Mouse (Mus musculus): ENCODE measurements at regions not wholly inside any gene's neighbourhood (a gene's known extent, or its start where the extent isn't known, plus 50 kb on each side); places are given as distances from the start of the nearest gene placed in this dataset.

GRCm38 (mm10) chr8:86184671-86185070 lies 343.9 kb downstream of the Phkb start:
- no peak for DNase-seq (ENCODE audit: low spot score)
- H3K27ac ChIP-seq (replicated peaks): no peak overlapping the region

GRCm38 (mm10) chr8:86180793-86181192 lies 340.0 kb downstream of the Phkb start:
- Histone ChIP-seq H3K4me3 (no peak overlapping the region), H3K9me3 (replicated peaks) (no peaks in the 10 kb centered on the region), H3K27me3 (ENCODE audit: low read depth, poor library complexity, severe bottlenecking) (no peaks in the 10 kb centered on the region), H3K4me1 (no peaks in the 10 kb centered on the region), H3K27ac (replicated peaks) (no peak overlapping the region), H3K36me3 (no peaks in the 10 kb centered on the region)
- no peak for DNase-seq (ENCODE audit: low spot score)
- 80% methylated on average over 3 of the region's 3 CpGs for WGBS

More at GRCm38 (mm10) chr8:86184671-86185070, 343.9 kb downstream of the Phkb start:
- Histone ChIP-seq H3K4me3 (no peak overlapping the region), H3K27me3 (ENCODE audit: low read depth, poor library complexity, severe bottlenecking) (no peaks in the 10 kb centered on the region), H3K36me3 (no peaks in the 10 kb centered on the region), H3K9me3 (replicated peaks) (no peaks in the 10 kb centered on the region), H3K4me1 (no peaks in the 10 kb centered on the region)
- WGBS: 90% methylated on average over 5 of the region's 5 CpGs

GRCm38 (mm10) chr8:86170091-86170490 lies 329.3 kb downstream of the Phkb start:
- 90% methylated on average over 1 of the region's 1 CpGs for WGBS
- H3K27me3 ChIP-seq (ENCODE audit: low read depth, poor library complexity, severe bottlenecking): no peaks in the 10 kb centered on the region
- H3K4me3 ChIP-seq: no peak overlapping the region
- DNase-seq (ENCODE audit: low spot score): no peak
- no peaks in the 10 kb centered on the region for H3K9me3 ChIP-seq (replicated peaks)
- no peak overlapping the region for H3K27ac ChIP-seq (replicated peaks)
- no peaks in the 10 kb centered on the region for H3K4me1 ChIP-seq
- no peaks in the 10 kb centered on the region for H3K36me3 ChIP-seq

- 89% methylated on average over 2 of the region's 2 CpGs for WGBS
- 0 out of 2 replicates have a peak, but pooled peaks cover 4% of the 10 kb centered on the region for H3K9me3 ChIP-seq (replicated peaks)
- no peak overlapping the region for H3K27ac ChIP-seq (replicated peaks)
- DNase-seq (ENCODE audit: low spot score): no peak
- H3K4me3 ChIP-seq: no peak overlapping the region
- no peaks in the 10 kb centered on the region for H3K4me1 ChIP-seq
- no peaks in the 10 kb centered on the region for H3K36me3 ChIP-seq
- H3K27me3 ChIP-seq (ENCODE audit: low read depth, poor library complexity, severe bottlenecking): no peaks in the 10 kb centered on the region
These were observed 324.1 kb downstream of the Phkb start for GRCm38 (mm10) chr8:86164818-86165217.

- Histone ChIP-seq H3K9me3 (replicated peaks) (0 out of 2 replicates have a peak, but pooled peaks cover 4% of the 10 kb centered on the region), H3K36me3 (no peaks in the 10 kb centered on the region), H3K27ac (replicated peaks) (no peak overlapping the region), H3K4me3 (no peak overlapping the region), H3K4me1 (no peaks in the 10 kb centered on the region), H3K27me3 (ENCODE audit: low read depth, poor library complexity, severe bottlenecking) (no peaks in the 10 kb centered on the region)
- no peak for DNase-seq (ENCODE audit: low spot score)
- 88% methylated on average over 6 of the region's 6 CpGs for WGBS
These were observed 318.5 kb downstream of the Phkb start for GRCm38 (mm10) chr8:86159074-86159783.

- H3K4me1 ChIP-seq: no peaks in the 10 kb centered on the region
- H3K27me3 ChIP-seq (ENCODE audit: low read depth, poor library complexity, severe bottlenecking): no peaks in the 10 kb centered on the region
- no peak for DNase-seq (ENCODE audit: low spot score)
- no peak overlapping the region for H3K27ac ChIP-seq (replicated peaks)
- H3K36me3 ChIP-seq: no peaks in the 10 kb centered on the region
- 75% methylated on average over 6 of the region's 6 CpGs for WGBS
- H3K4me3 ChIP-seq: no peak overlapping the region
- H3K9me3 ChIP-seq (replicated peaks): no peaks in the 10 kb centered on the region
These were observed 306.8 kb downstream of the Phkb start for GRCm38 (mm10) chr8:86147586-86147985.

GRCm38 (mm10) chr8:86125244-86125643 lies 284.5 kb downstream of the Phkb start:
- no peak for DNase-seq (ENCODE audit: low spot score)
- 72% methylated on average over 2 of the region's 2 CpGs for WGBS
- no peak overlapping the region for H3K4me3 ChIP-seq
- no peaks in the 10 kb centered on the region for H3K9me3 ChIP-seq (replicated peaks)
- no peaks in the 10 kb centered on the region for H3K36me3 ChIP-seq
- no peaks in the 10 kb centered on the region for H3K27me3 ChIP-seq (ENCODE audit: low read depth, poor library complexity, severe bottlenecking)
- no peak overlapping the region for H3K27ac ChIP-seq (replicated peaks)
- H3K4me1 ChIP-seq: no peaks in the 10 kb centered on the region

GRCm38 (mm10) chr8:86124655-86125054 lies 283.9 kb downstream of the Phkb start:
- Histone ChIP-seq H3K4me3 (no peak overlapping the region), H3K9me3 (replicated peaks) (no peaks in the 10 kb centered on the region), H3K36me3 (no peaks in the 10 kb centered on the region), H3K27me3 (ENCODE audit: low read depth, poor library complexity, severe bottlenecking) (no peaks in the 10 kb centered on the region), H3K4me1 (no peaks in the 10 kb centered on the region), H3K27ac (replicated peaks) (no peak overlapping the region)
- WGBS: 88% methylated on average over 1 of the region's 1 CpGs
- no peak for DNase-seq (ENCODE audit: low spot score)

Data from midbrain, embryonic 10.5 days (tissue).